Mouse (Mus musculus) ES-Bruce4 (cell line): ENCODE data around the gene 1190005I06Rik.

Source experiments
- CTCF ChIP-seq: IDR thresholded peaks from one replicate; pipeline ENCODE4 v1.8.1; 2011; ENCODE audit warnings: low read depth, low read length
- EP300 ChIP-seq: IDR thresholded peaks from 2 replicates; pipeline ENCODE4 v1.6.1; 2011; ENCODE audit warnings: low read depth, low read length; ENCODE audit not compliant: insufficient read depth

GRCm38 (mm10) chr8:120602672-120603071, 44.8 kb downstream of the 1190005I06Rik start:
- TF ChIP-seq CTCF: no peak
- TF ChIP-seq EP300: no peak
